Mouse (Mus musculus) midbrain, embryonic 12.5 days (tissue): ENCODE results near the gene Olfr1389. TPM values are rescaled to one million over a fixed set of nuclear protein-coding genes. Genes with fewer than 3 reads are reported as not detected.

ENCODE experiments used
- polyA plus RNA-seq: library from polyadenylated mRNA; unstranded; fragments of >200 nt; fragmentation: Nextera tagmentation; extraction: Ambion mirVana; gene quantifications from 2 replicates; pipeline ENCODE4 v1.2.1, GENCODE M21; 2016

The Olfr1389 gene
- polyA plus RNA-seq, 1 experiment from 2014 or later: not detected

Other genes with a start within 250 kb of the Olfr1389 start
- gene Btnl9, start 235.9 kb upstream of the Olfr1389 start, polyA plus RNA-seq: 0.04 TPM in 1 of 2 replicates, not detected in the other
- gene Zfp62, start 219.8 kb upstream of the Olfr1389 start, polyA plus RNA-seq: 60.8 and 63.3 TPM in 2 replicates
- gene Mgat1, start 178.9 kb upstream of the Olfr1389 start, polyA plus RNA-seq: 33.5 and 39.0 TPM in 2 replicates
- gene Olfr1393, start 144.8 kb upstream of the Olfr1389 start, polyA plus RNA-seq: 0.06 TPM in 1 of 2 replicates, not detected in the other
- 0.06 TPM in 1 of 2 replicates, not detected in the other for gene Olfr1392, start 137.8 kb upstream of the Olfr1389 start, polyA plus RNA-seq
- not detected in 2 replicates for gene Olfr10, start 118.3 kb upstream of the Olfr1389 start, polyA plus RNA-seq
- gene Olfr1391, start 100.3 kb upstream of the Olfr1389 start, polyA plus RNA-seq: not detected in 2 replicates
- gene Olfr1390, start 87.9 kb upstream of the Olfr1389 start, polyA plus RNA-seq: not detected in 2 replicates
- 0.07 TPM in 1 of 2 replicates, not detected in the other for gene Olfr1388, start 13.6 kb downstream of the Olfr1389 start, polyA plus RNA-seq
- gene Olfr1387, start 32.3 kb downstream of the Olfr1389 start, polyA plus RNA-seq: not detected in 2 replicates
- not detected in 2 replicates for gene Olfr1386, start 42.0 kb downstream of the Olfr1389 start, polyA plus RNA-seq
- gene Olfr1385, start 66.0 kb downstream of the Olfr1389 start, polyA plus RNA-seq: not detected in 2 replicates
- not detected in 2 replicates for gene Olfr1384, start 83.7 kb downstream of the Olfr1389 start, polyA plus RNA-seq
- not detected in 2 replicates for gene Olfr1383, start 96.6 kb downstream of the Olfr1389 start, polyA plus RNA-seq
- not detected in 2 replicates for gene Olfr1382, start 105.2 kb downstream of the Olfr1389 start, polyA plus RNA-seq
- gene Olfr1381, start 120.4 kb downstream of the Olfr1389 start, polyA plus RNA-seq: not detected in 2 replicates
- gene Olfr1380, start 133.8 kb downstream of the Olfr1389 start, polyA plus RNA-seq: not detected in 2 replicates
- gene Flt4, start 186.2 kb downstream of the Olfr1389 start, polyA plus RNA-seq: 2.1 and 2.8 TPM in 2 replicates
- not detected in 2 replicates for gene Scgb3a1, start 240.5 kb downstream of the Olfr1389 start, polyA plus RNA-seq